Mouse (Mus musculus): ENCODE results near the gene Lsm7.

- TF ChIP-seq CTCF (IDR thresholded peaks at IDR 0.05; ENCODE audit: low read depth) (no peak), EP300 (IDR thresholded peaks at IDR 0.05; ENCODE audit: low read depth) (no peak)
Measured at GRCm38 (mm10) chr10:80808985-80809632, 45.9 kb downstream of the Lsm7 start.
